Mouse (Mus musculus): ENCODE results near the gene Pus10. TPM values are rescaled to one million over a fixed set of nuclear protein-coding genes. Genes with fewer than 3 reads are reported as not detected.
"Not testable (repeated sequence)": the region's sequence is repeated elsewhere in the genome, so short reads cannot be mapped to it uniquely, and the experiment has no call there.

The Pus10 gene
- polyA plus RNA-seq, 2 experiments from 2014 or later = 20.7 to 22.2 TPM

GRCm38 (mm10) chr11:23767369-23767768 lies 101.9 kb downstream of the Pus10 start:
- ATAC-seq = not testable (repeated sequence)

DNA sequence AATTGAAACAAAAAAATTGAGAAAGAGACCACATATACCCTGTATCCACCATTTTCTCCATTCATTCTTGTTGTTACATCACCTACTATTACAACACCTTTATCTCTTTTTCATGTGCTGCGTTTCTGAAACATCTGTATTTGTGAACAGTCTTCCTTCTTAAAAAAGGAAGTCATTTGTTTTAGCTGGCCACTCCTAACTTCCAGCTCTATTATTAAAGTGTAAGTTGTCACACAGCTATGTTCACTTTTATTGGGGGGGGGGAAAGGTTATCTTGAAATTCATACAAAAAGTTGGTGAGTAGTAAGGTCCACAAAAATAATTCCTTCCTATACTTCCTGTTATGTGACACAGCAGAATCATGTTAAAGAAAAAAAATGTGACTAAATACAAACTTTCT lies 102.5 kb downstream of the Pus10 start:
- ATAC-seq = no peak

- ATAC-seq = no peak
Measured at GRCm38 (mm10) chr11:23769033-23769432, 103.6 kb downstream of the Pus10 start.

GRCm38 (mm10) chr11:23769686-23770509 lies 104.4 kb downstream of the Pus10 start:
- peak; percentile 32 for ATAC-seq

DNA sequence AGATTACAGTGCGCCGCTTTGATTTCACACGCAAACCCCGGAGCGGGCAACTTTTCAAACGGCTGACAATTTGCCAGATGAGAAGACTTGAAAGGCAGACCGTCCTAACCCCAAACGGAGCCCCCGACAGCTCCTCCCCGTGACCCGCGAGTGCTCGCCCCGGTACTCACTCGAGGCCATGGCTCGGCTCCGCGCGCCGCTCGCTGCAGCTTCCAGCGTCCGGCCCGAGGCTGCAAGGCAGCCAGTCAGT lies 105.0 kb downstream of the Pus10 start:
- no peak for ATAC-seq

DNA sequence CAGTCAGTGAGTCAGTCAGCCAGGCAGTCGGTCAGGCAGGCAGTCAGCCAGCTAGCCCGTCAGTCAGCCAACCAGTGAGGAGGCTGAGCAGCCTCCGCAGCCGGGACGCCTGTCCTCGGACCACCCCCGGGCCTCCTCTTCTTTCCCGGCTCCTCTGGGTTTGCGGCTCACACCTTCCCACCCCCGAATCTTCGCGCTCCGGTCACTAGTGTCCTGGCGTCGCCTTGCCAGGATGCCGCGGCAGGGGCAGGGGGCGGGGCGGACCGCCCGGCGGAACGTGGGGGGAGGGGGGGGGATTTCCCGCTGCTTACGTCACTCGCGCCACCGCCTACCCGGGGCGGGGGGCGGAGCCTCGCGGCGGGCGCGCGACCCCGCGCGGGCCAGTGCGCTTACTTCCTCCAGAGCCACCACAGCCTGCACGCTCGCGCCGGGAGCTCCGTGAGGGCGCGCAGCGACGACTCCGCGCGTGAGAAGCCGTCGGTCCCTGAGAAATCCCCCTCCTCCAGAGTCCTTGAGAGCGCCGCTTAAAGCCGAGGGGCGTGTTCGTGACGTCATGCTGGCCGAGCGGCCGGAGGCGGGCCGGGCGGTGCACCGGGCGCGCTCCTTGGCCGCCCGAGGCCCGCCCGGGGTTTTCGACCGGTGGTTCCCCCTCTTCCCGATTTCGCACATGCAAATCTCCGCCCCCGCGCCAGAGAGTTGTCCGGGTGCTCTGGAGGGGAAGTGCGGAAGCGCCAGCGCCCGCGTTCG lies 105.5 kb downstream of the Pus10 start, which contains the start of gene Rel:
Gene Rel, minus strand, starts transcription at position 211 of the 747 bp plus-strand sequence.
- peak; percentile 60 for ATAC-seq

DNA sequence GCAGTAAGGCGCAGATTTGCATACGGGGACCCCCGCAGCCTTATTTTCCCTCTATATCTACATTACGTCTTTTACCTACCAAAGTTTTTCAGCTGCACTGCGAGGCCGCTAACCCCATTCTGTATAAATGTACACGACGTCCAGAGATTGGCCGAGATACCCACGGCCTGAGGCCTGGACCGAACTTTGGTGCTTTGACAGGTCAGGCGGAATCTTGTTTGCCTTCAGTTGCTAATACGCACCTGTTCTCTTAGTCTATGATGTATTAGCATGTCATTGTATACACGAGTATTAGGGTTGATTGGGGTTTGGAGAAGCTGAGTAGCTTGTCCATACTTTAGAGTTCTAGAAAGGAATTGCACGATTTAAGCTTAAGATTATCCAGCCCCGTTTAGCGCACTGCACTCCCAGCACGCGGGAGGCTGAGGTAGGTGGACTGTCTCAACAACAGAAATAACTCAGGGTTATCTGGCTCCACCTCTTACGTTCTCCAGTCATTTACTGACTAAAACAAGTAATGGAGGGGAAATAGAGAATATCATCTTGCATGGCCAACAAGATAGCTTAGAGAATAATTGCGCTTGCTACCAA lies 106.1 kb downstream of the Pus10 start:
- ATAC-seq = peak; percentile 8

- no peak for ATAC-seq
Measured at GRCm38 (mm10) chr11:23772471-23772870, 107.0 kb downstream of the Pus10 start.

GRCm38 (mm10) chr11:23778787-23779201 lies 113.3 kb downstream of the Pus10 start:
- ATAC-seq = peak; percentile 76

DNA sequence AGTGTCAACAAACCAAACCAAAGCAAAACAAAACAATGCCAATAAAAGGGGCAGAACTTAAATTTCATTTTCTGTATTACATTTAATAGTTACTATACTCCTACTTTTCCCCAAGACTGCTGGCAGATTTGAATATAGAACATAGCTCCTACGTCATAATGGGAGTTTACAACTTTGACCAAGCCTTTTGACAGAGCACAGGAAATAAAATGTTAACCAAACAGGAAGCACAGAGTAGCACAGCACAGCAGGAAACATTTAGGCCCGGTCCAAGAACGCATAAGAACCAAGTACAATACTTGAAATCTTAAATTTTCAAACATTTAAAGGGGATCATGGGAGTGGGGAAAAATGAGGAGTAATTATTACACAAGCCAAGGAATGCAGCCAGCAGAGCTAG lies 116.6 kb downstream of the Pus10 start:
- peak; percentile 93 for ATAC-seq

Other genes with a start within 250 kb of the Pus10 start
- gene Ahsa2, start 167.6 kb upstream of the Pus10 start, polyA plus RNA-seq (2017; shearing (Covaris generic)) = 10 to 100 TPM; 28.2 to 45.5 TPM
- gene 1700093K21Rik, start 144.5 kb upstream of the Pus10 start, polyA plus RNA-seq (2017; shearing (Covaris generic)) = not detected
- gene 0610010F05Rik, start 32.0 kb upstream of the Pus10 start, polyA plus RNA-seq (2017; shearing (Covaris generic)) = 1 to 10 TPM; 1.6 to 2.0 TPM
- 10 to 100 TPM in 1 of 2 experiments, 1 to 10 TPM in 1; 9.1 to 11.3 TPM for gene Pex13, start 285 bp downstream of the Pus10 start, polyA plus RNA-seq (2017; shearing (Covaris generic))
- 10 to 100 TPM; 24.2 to 25.8 TPM for gene Rel, start 105.3 kb downstream of the Pus10 start, polyA plus RNA-seq (2017; shearing (Covaris generic))
- gene Papolg, start 229.6 kb downstream of the Pus10 start, polyA plus RNA-seq (2017; shearing (Covaris generic)) = 10 to 100 TPM; 40.4 to 52.4 TPM